Mouse (Mus musculus): Measurements from ENCODE around the gene Igfn1. TPM values are rescaled to one million over a fixed set of nuclear protein-coding genes. Genes with fewer than 3 reads are reported as not detected.

Igfn1 gene
- polyA plus RNA-seq, 1 experiment: not detected

DNA sequence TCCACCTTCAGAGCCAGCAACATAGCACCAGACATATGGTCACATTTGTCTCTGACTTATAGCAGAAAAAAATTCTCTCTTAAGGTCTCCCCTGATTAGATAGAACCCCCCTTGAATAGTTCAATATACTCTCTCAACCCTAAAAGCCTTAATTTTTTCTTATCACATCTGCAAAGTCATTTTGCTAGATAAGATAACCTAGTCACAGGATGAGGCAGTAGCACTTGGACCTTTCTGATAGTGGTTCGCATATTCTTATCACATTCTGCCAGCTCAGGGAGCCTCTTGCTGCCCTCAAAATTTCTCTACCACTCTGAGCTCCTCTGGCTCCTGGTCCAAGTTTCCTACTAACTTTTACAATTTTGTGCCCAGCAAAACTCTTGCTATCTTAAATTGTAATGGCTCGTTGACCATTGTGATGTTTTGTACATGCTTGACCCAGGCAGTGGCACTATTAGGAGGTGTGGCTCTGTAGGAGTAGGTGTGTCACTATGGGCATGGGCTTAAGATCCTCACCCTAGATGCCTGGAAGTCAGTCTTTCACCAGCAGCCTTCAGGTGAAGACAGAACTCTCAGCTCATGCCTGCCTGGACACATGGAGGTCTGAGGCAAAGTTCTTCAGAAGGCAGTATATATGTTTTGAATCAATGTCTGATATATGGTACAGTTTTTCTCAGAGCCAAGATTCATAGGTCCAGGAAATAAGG, 8.8 kb upstream of the Igfn1 start:
- Histone ChIP-seq H3K27me3 (ENCODE audit: control insufficient read depth) (no peaks in the 10 kb centered on the region), H3K36me3 (ENCODE audit: control insufficient read depth) (peaks cover 28% of the 10 kb centered on the region), H3K9me3 (ENCODE audit: control insufficient read depth, low read length) (peaks cover 9% of the 10 kb centered on the region), H3K4me3 (replicated peaks) (peak overlapping the region; percentile 55), H3K4me1 (ENCODE audit: control insufficient read depth) (peaks cover 96% of the 10 kb centered on the region)
- peak; percentile 91 for TF ChIP-seq TAL1 (IDR thresholded peaks at IDR 0.05; ENCODE audit: low read length)
- TF ChIP-seq GATA1 (IDR thresholded peaks at IDR 0.05; ENCODE audit: low read length): peak; percentile 99

DNA sequence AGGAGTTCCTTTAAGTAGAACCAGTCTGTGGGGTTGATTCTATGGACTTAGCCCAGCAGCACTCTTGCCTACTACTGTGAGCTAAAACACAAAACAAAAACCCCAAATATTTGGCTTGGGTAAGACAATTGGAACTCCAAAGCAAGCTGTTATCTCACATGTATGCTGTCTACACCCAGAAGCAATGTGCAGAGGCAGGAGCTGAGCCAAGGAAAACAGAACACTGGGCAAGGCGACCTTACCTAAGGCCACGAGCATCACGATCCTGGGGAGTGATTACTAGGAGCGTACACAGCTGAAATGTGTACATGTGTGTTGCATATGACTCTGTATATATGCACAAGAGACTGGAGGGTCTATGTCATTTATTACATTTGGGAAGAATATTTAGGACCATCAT, 7.4 kb upstream of the Igfn1 start:
- no peak for TF ChIP-seq TAL1 (IDR thresholded peaks at IDR 0.05; ENCODE audit: low read length)
- Histone ChIP-seq H3K9me3 (ENCODE audit: control insufficient read depth, low read length) (peaks cover 9% of the 10 kb centered on the region), H3K4me1 (ENCODE audit: control insufficient read depth) (peaks cover 96% of the 10 kb centered on the region), H3K27me3 (ENCODE audit: control insufficient read depth) (no peaks in the 10 kb centered on the region), H3K4me3 (replicated peaks) (no peak overlapping the region), H3K36me3 (ENCODE audit: control insufficient read depth) (peaks cover 16% of the 10 kb centered on the region)

GRCm38 (mm10) chr1:136010247-136010646, 4.1 kb upstream of the Igfn1 start:
- peaks cover 10% of the 10 kb centered on the region for H3K36me3 ChIP-seq (ENCODE audit: control insufficient read depth)

GRCm38 (mm10) chr1:136008159-136008533, 2.0 kb upstream of the Igfn1 start:
- H3K36me3 ChIP-seq (ENCODE audit: control insufficient read depth): peaks cover 10% of the 10 kb centered on the region
- TF ChIP-seq TAL1 (IDR thresholded peaks at IDR 0.05; ENCODE audit: low read length) (no peak), GATA1 (IDR thresholded peaks at IDR 0.05; ENCODE audit: low read length) (no peak)
- H3K4me3 ChIP-seq (replicated peaks): peak overlapping the region; percentile 68
- peaks cover 36% of the 10 kb centered on the region for H3K27me3 ChIP-seq (ENCODE audit: control insufficient read depth)
- H3K9me3 ChIP-seq (ENCODE audit: control insufficient read depth, low read length): peaks cover 9% of the 10 kb centered on the region
- H3K4me1 ChIP-seq (ENCODE audit: control insufficient read depth): peaks cover 73% of the 10 kb centered on the region

More at GRCm38 (mm10) chr1:136010247-136010646, 4.1 kb upstream of the Igfn1 start:
- H3K27me3 ChIP-seq (ENCODE audit: control insufficient read depth): peaks cover 22% of the 10 kb centered on the region
- H3K4me3 ChIP-seq (replicated peaks): no peak overlapping the region
- H3K4me1 ChIP-seq (ENCODE audit: control insufficient read depth): peaks cover 89% of the 10 kb centered on the region
- TF ChIP-seq GATA1 (IDR thresholded peaks at IDR 0.05; ENCODE audit: low read length): no peak
- no peak for TF ChIP-seq TAL1 (IDR thresholded peaks at IDR 0.05; ENCODE audit: low read length)
- peaks cover 9% of the 10 kb centered on the region for H3K9me3 ChIP-seq (ENCODE audit: control insufficient read depth, low read length)

DNA sequence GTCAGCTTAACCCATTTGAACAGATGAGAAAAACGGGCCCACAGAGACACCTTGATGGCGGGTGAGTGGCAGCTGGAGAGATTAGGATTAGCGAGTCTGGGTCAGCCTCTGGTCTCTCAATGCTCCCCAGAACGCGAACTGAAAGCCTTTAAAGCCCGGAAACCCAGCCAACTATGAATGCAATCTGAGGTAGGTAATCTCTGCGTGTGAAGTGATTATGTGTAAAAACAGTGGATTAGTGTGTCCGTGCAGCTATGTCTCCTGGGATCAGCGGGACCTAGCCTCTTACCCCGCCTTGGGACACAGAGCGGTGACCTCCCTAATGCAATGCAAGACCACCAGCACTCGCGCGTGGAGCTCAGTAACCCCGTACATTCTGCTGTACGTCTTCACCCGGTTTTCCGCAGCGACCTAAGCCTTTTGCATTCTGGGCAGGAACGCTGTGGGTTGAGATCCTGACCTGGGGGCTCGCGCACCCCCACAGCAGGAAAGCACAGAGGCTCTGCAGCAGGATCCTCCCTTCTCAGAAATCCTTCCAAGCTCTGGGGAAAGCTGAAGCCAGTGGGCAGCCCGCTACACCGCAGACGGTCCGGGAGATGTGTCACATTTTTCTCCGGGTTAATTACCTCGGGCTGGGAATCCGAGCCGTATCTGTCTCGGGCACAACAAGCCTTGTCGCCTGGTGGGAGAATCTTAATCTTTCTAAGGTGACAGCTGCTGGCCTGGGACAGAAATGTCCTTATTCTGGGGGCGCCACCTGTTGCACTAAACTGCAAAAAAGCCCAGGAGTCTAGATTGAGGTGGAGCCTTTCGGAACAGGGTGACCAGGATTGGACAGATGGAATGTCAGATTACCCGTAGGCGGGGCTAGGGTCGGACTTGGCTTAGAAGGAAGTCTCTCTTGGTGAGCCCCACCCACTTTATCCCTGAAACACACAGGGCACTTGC, 1.3 kb upstream of the Igfn1 start, which contains the start of gene Tmem9:
TSS of gene Tmem9 (plus strand) at position 940 of the 948 bp plus-strand sequence.
- H3K36me3 ChIP-seq (ENCODE audit: control insufficient read depth): peaks cover 10% of the 10 kb centered on the region
- H3K4me3 ChIP-seq (replicated peaks): peak within 1 kb of the TSS; percentile 68
- peak; percentile 63; the same call in 1 of the 2 replicates for TF ChIP-seq GATA1 (IDR thresholded peaks at IDR 0.05; ENCODE audit: low read length)
- TF ChIP-seq TAL1 (IDR thresholded peaks at IDR 0.05; ENCODE audit: low read length): no peak
- peaks cover 41% of the 10 kb centered on the region for H3K27me3 ChIP-seq (ENCODE audit: control insufficient read depth)
- H3K4me1 ChIP-seq (ENCODE audit: control insufficient read depth): peaks cover 69% of the 10 kb centered on the region
- H3K9me3 ChIP-seq (ENCODE audit: control insufficient read depth, low read length): peaks cover 9% of the 10 kb centered on the region

DNA sequence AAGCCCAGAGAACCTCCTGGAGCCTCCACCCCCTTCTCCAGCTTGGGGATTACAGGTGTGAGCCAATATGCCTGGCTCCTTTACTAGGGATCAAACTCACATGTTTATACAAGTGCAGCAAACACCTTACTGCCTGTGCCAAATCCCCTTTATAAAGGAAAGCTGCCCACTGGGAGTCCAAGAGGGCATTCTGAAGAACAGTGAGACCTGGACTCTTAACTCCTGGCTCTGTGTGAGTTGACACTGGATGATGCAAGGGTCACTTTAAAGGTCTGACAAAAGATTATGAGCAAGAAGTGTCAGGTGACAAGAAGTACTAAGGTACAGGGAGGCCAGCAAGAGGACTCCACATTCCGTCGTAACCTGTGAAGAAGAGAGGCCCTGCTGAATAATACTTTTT, 4.7 kb downstream of the Igfn1 start:
- peaks cover 74% of the 10 kb centered on the region for H3K27me3 ChIP-seq (ENCODE audit: control insufficient read depth)
- H3K9me3 ChIP-seq (ENCODE audit: control insufficient read depth, low read length): peaks cover 2% of the 10 kb centered on the region; the same call in 1 of the 2 replicates
- H3K36me3 ChIP-seq (ENCODE audit: control insufficient read depth): no peaks in the 10 kb centered on the region
- peaks cover 14% of the 10 kb centered on the region for H3K4me1 ChIP-seq (ENCODE audit: control insufficient read depth)
- H3K4me3 ChIP-seq (replicated peaks): no peak overlapping the region
- TF ChIP-seq GATA1 (IDR thresholded peaks at IDR 0.05; ENCODE audit: low read length): no peak
- no peak for TF ChIP-seq TAL1 (IDR thresholded peaks at IDR 0.05; ENCODE audit: low read length)

DNA sequence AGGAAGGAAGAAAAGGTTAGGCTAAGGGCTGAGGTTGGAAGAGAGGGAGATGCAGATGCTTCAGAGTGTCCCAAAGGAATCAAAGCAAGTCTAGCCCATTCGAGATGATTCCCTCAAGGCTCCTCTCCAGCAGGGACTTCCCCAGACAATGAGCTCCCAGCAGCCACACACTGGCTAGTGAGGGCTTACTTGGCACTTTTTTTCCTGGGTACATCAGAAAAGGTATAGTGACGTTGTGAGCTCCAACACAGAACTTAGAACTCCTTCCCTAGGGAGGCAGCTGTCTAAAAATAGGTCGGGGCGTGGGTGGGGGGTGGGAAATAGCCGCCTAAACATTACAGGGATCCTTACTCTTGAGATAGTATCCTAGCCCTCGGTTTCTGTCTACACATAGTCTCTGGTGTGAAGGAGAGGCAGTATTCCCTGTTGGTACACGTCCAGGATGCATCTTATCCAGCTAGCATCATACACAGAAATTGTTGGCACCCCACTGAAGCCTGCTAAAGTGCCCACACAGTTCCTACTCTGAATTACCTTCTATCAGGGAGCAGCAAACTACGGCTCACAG, 6.3 kb downstream of the Igfn1 start:
- TF ChIP-seq TAL1 (IDR thresholded peaks at IDR 0.05; ENCODE audit: low read length) (no peak), GATA1 (IDR thresholded peaks at IDR 0.05; ENCODE audit: low read length) (no peak)
- no peak overlapping the region for H3K4me3 ChIP-seq (replicated peaks)
- peaks cover 2% of the 10 kb centered on the region; the same call in 1 of the 2 replicates for H3K9me3 ChIP-seq (ENCODE audit: control insufficient read depth, low read length)
- H3K4me1 ChIP-seq (ENCODE audit: control insufficient read depth): peaks cover 28% of the 10 kb centered on the region
- H3K27me3 ChIP-seq (ENCODE audit: control insufficient read depth): peaks cover 62% of the 10 kb centered on the region
- H3K36me3 ChIP-seq (ENCODE audit: control insufficient read depth): no peaks in the 10 kb centered on the region

DNA sequence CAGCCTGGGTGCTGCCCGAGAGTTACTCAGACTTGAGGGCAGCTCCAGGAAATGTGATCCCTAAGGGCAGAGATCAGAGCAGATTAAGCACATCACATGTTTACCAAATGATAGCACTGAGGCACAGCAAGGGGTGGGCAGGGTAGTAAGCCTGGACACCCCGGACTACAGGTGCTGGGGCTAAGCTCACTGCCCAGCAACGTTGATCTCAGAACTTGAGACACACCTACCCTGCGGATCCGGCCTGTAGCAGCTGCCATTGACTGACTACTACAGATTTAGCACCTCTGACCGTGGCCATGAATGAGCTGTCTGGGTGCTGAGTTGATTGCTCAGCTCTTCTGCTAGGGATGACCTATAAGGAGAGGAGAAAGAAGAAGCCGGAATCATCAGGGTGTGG, 8.6 kb downstream of the Igfn1 start:
- Histone ChIP-seq H3K4me3 (replicated peaks) (no peak overlapping the region), H3K27me3 (ENCODE audit: control insufficient read depth) (peaks cover 59% of the 10 kb centered on the region), H3K4me1 (ENCODE audit: control insufficient read depth) (peaks cover 36% of the 10 kb centered on the region), H3K9me3 (ENCODE audit: control insufficient read depth, low read length) (peaks cover 2% of the 10 kb centered on the region; the same call in 1 of the 2 replicates), H3K36me3 (ENCODE audit: control insufficient read depth) (no peaks in the 10 kb centered on the region)
- TF ChIP-seq GATA1 (IDR thresholded peaks at IDR 0.05; ENCODE audit: low read length): no peak
- TF ChIP-seq TAL1 (IDR thresholded peaks at IDR 0.05; ENCODE audit: low read length): no peak

DNA sequence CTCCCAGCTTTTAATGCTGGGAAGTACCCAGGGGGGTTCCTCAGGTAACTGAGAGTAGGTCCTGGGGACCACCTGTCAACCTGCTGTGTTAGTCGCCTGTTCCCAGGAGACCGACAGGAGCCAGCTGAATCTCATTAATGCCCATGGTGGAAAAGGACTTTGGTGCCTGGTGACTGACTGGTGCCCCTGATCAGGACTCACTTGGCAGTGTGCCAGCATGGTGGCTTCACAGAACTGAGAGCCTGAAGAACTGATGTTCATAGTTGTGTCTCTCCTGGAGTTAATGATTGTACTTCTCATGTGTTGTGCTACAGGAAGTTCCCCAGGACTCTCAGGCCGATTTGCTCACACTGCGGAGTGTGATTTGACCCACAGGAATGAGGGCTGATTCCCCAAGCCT, 12.7 kb downstream of the Igfn1 start:
- H3K27me3 ChIP-seq (ENCODE audit: control insufficient read depth): peaks cover 47% of the 10 kb centered on the region
- TF ChIP-seq TAL1 (IDR thresholded peaks at IDR 0.05; ENCODE audit: low read length) (no peak), GATA1 (IDR thresholded peaks at IDR 0.05; ENCODE audit: low read length) (no peak)
- H3K9me3 ChIP-seq (ENCODE audit: control insufficient read depth, low read length): no peaks in the 10 kb centered on the region

More for the DNA sequence above, 12.7 kb downstream of the Igfn1 start:
- H3K36me3 ChIP-seq (ENCODE audit: control insufficient read depth): no peaks in the 10 kb centered on the region
- H3K4me3 ChIP-seq (replicated peaks): no peak overlapping the region
- H3K4me1 ChIP-seq (ENCODE audit: control insufficient read depth): peaks cover 36% of the 10 kb centered on the region

Data from erythroblast, embryonic 14.5 days (primary cell).